Comparison of ENCODE assay signal across 9 mouse cellular contexts in genomic region chr4:32248236-32248635, GRCm38 (mm10). TPM values are rescaled to one million over a fixed set of nuclear protein-coding genes. Genes with fewer than 3 reads are reported as not detected.
DNase-seq lines count a peak whose midpoint lies in the region; TF ChIP-seq lines count a peak whose summit lies in the region.
"Had no signal": no experiment of that assay in that cellular context is flagged by ENCODE, and none has a peak within 500 bp of the region (broad histone marks: within the 10 kb centered on the region; RNA-seq: fewer than 3 reads in every experiment).

No protein-coding gene starts in this region.

- 33% methylated on average over 6 of the region's 6 CpGs for WGBS in lung, adult 2 months

- no peak overlapping the region for H3K4me3 ChIP-seq in lung, adult 2 months (replicated peaks; ENCODE audit: extremely low read depth, low read depth, low read length)
- H3K4me3 ChIP-seq: heart, embryonic 15.5 days had no signal

- TF ChIP-seq CTCF in lung, adult 2 months (IDR thresholded peaks at IDR 0.05; ENCODE audit: insufficient read depth, low read length), result peak; percentile 95

- no peak for TF ChIP-seq POLR2A in lung, adult 2 months (IDR thresholded peaks at IDR 0.05; ENCODE audit: borderline replicate concordance, extremely low read depth, low read depth, low read length)

- peak; percentile 89 for DNase-seq in CD4-positive helper T cell, adult 2 months (ENCODE audit: low read depth, low spot score)
- DNase-seq in WW6 (ENCODE audit: low read depth, low spot score), result peak; percentile 67
- peak; percentile 75 to 83 for DNase-seq in cerebellum, postnatal 25 days
- DNase-seq in gastrocnemius, postnatal 36 days, result peak; percentile 75 to 80
- peak; percentile 77 to 91 for DNase-seq in kidney, postnatal 36 days
- DNase-seq in lung, adult 2 months, result peak; percentile 89
- DNase-seq in right cerebral cortex, postnatal 25 days, result peak; percentile 62
- DNase-seq in urinary bladder, postnatal 14 days (ENCODE audit: low spot score), result peak; percentile 81

- H3K4me1 ChIP-seq in lung, adult 2 months (ENCODE audit: control insufficient read depth, insufficient read depth, low read length), result peaks cover 21% of the 10 kb centered on the region

- intact Hi-C loops in gastrocnemius, postnatal 36 days (cut with DNase I), result no loop called here

RNA-seq across cellular contexts. Expression of gene Bach2, which starts 9.6 kb away (rescaled TPM):
- total RNA-seq in gastrocnemius, postnatal 36 days (2021), result 1 to 10 TPM; 2.1 to 3.9 TPM
- polyA plus RNA-seq in lung, adult 2 months (2012; rRNA removed), result 3.8 and 7.5 TPM in 2 replicates
